Mouse (Mus musculus) C2C12 (cell line): ENCODE data around the gene BC028528. TPM values are rescaled to one million over a fixed set of nuclear protein-coding genes. Genes with fewer than 3 reads are reported as not detected.
"Not testable (repeated sequence)": the region's sequence is repeated elsewhere in the genome, so short reads cannot be mapped to it uniquely, and the experiment has no call there.

Experiments used
- H3K27me3 ChIP-seq: one replicate; pipeline ENCODE4 v1.6.1; 2011; ENCODE audit not compliant: control insufficient read depth, insufficient read depth, insufficient read length
- H3K36me3 ChIP-seq: one replicate; pipeline ENCODE4 v1.6.1; 2011; ENCODE audit not compliant: control insufficient read depth, insufficient read depth
- H3K4me3 ChIP-seq: one replicate; pipeline ENCODE4 v1.5.1; 2011; ENCODE audit warnings: mild to moderate bottlenecking, control low read depth; ENCODE audit not compliant: poor library complexity, insufficient read depth, severe bottlenecking
- H3K79me2 ChIP-seq: one replicate; pipeline ENCODE4 v1.6.1; 2011; ENCODE audit not compliant: control insufficient read depth, insufficient read depth
- H3K79me3 ChIP-seq: one replicate; pipeline ENCODE4 v1.6.1; 2011; ENCODE audit warnings: low read depth, control low read depth
- H3ac ChIP-seq: one replicate; pipeline ENCODE3; 2011; ENCODE audit warnings: low read depth; ENCODE audit not compliant: control insufficient read depth, insufficient read length
- CEBPB ChIP-seq: IDR thresholded peaks from one replicate; pipeline ENCODE4 v1.6.1; 2011; ENCODE audit warnings: low read depth, mild to moderate bottlenecking, control low read depth, moderate library complexity
- CTCF ChIP-seq: IDR thresholded peaks from one replicate; pipeline ENCODE4 v1.5.1; 2011; ENCODE audit not compliant: control insufficient read depth, insufficient read depth, insufficient read length
- FOSL1 ChIP-seq: IDR thresholded peaks from one replicate; pipeline ENCODE4 v1.8.0; 2011; ENCODE audit warnings: mild to moderate bottlenecking, low read length; ENCODE audit not compliant: poor library complexity, insufficient read depth, severe bottlenecking
- MAX ChIP-seq: IDR thresholded peaks from one replicate; pipeline ENCODE4 v1.6.1; 2011; ENCODE audit warnings: mild to moderate bottlenecking, control low read depth
- MYOD1 ChIP-seq: IDR thresholded peaks from one replicate; pipeline ENCODE4 v1.6.1; 2011; ENCODE audit warnings: low read depth; ENCODE audit not compliant: control insufficient read depth, insufficient read length
- MYOG ChIP-seq: IDR thresholded peaks from one replicate; pipeline ENCODE4 v1.6.1; 2011; ENCODE audit not compliant: control insufficient read depth, insufficient read length; ENCODE audit errors: extremely low read depth
- USF1 ChIP-seq: IDR thresholded peaks from one replicate; pipeline ENCODE4 v1.6.1; 2011; ENCODE audit warnings: low read depth, mild to moderate bottlenecking, control low read depth, moderate library complexity
- polyA plus RNA-seq: library from polyadenylated mRNA; unstranded; fragments of >200 nt; fragmentation: generic; extraction: Trizol; gene quantifications from one replicate; pipeline ENCODE4 v1.2.1, GENCODE M21; 2012; ENCODE audit warnings: missing spikeins

Gene BC028528
- polyA plus RNA-seq, 1 experiment, result 8.7 TPM

DNA sequence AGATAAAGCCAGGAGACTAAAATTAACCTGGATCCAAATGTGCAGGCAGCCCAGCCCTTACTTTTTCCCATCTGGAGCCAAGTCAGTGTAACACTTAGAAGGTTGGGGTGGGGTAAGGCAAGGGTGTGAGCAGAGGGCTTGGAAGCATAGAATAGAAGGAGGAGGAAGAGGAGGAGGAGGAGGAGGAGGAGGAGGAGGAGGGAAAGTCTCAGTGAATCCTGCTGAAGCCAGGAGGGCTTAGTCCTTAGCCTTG is 10.5 kb upstream of the BC028528 start:
- no peak overlapping the region for H3K4me3 ChIP-seq
- no peaks in the 10 kb centered on the region for H3K36me3 ChIP-seq
- peaks cover 13% of the 10 kb centered on the region for H3K27me3 ChIP-seq
- H3K79me2 ChIP-seq, result no peaks in the 10 kb centered on the region
- H3ac ChIP-seq, result no peak overlapping the region
- TF ChIP-seq FOSL1, result no peak
- no peak for TF ChIP-seq CTCF
- TF ChIP-seq MYOD1, result no peak
- no peak for TF ChIP-seq CEBPB
- no peak for TF ChIP-seq MAX
- no peak for TF ChIP-seq USF1
- no peak for TF ChIP-seq MYOG
- no peaks in the 10 kb centered on the region for H3K79me3 ChIP-seq

DNA sequence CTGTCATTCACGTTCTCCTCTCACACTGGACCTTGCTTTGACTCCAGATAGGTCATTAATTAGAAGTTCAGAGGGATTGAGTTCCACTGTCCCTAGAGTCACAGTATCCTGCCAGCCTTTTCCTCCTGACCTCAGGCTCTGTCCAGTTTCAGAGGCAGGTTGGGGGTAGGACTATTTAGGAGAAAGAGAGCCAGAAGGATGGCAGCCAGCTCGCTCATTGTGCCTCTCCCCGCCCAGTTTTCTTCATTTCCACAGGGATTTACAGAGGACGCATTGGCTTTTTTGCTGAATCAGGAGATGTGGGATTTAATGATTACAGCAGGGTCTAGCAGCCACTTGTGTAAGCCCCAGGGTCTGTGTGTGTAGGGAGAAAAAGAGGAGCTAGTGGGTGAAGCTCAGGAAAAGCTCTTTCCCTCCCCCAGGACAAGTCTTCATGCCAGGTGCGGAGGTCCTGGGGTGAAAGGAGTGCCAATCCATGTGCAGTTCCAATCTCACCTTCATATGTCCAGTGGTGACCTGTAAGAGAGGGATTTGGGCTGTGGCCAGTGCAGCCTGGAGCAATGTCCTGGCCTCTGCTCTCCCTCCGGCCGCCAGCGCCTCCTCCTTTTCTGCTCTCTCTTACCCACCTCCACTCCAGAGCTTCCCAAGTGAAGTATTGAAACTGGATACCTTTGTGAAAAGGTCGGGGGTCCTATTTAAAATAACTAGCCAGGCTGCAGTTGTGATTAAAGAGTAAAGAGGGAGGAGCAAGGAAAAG is 10.0 kb upstream of the BC028528 start:
- Histone ChIP-seq H3K79me2 (no peaks in the 10 kb centered on the region), H3K36me3 (no peaks in the 10 kb centered on the region), H3K79me3 (no peaks in the 10 kb centered on the region), H3K4me3 (no peak overlapping the region), H3ac (no peak overlapping the region), H3K27me3 (peaks cover 13% of the 10 kb centered on the region)
- TF ChIP-seq CTCF (no peak), MAX (no peak), FOSL1 (no peak), MYOG (no peak), USF1 (no peak), MYOD1 (no peak), CEBPB (no peak)

- TF ChIP-seq MYOD1 (no peak), FOSL1 (no peak), MAX (no peak), CTCF (no peak), CEBPB (no peak), MYOG (no peak), USF1 (no peak)
- no peak overlapping the region for H3ac ChIP-seq
- H3K79me2 ChIP-seq, result peaks cover 11% of the 10 kb centered on the region
- H3K36me3 ChIP-seq, result no peaks in the 10 kb centered on the region
- H3K27me3 ChIP-seq, result peaks cover 13% of the 10 kb centered on the region
- peaks cover 7% of the 10 kb centered on the region for H3K79me3 ChIP-seq
- no peak overlapping the region for H3K4me3 ChIP-seq
Measured at GRCm38 (mm10) chr3:95899800-95900524, 8.2 kb upstream of the BC028528 start.

GRCm38 (mm10) chr3:95895501-95895900 is 3.7 kb upstream of the BC028528 start:
- H3K4me3 ChIP-seq, H3ac ChIP-seq, H3K27me3 ChIP-seq: not testable (repeated sequence)

DNA sequence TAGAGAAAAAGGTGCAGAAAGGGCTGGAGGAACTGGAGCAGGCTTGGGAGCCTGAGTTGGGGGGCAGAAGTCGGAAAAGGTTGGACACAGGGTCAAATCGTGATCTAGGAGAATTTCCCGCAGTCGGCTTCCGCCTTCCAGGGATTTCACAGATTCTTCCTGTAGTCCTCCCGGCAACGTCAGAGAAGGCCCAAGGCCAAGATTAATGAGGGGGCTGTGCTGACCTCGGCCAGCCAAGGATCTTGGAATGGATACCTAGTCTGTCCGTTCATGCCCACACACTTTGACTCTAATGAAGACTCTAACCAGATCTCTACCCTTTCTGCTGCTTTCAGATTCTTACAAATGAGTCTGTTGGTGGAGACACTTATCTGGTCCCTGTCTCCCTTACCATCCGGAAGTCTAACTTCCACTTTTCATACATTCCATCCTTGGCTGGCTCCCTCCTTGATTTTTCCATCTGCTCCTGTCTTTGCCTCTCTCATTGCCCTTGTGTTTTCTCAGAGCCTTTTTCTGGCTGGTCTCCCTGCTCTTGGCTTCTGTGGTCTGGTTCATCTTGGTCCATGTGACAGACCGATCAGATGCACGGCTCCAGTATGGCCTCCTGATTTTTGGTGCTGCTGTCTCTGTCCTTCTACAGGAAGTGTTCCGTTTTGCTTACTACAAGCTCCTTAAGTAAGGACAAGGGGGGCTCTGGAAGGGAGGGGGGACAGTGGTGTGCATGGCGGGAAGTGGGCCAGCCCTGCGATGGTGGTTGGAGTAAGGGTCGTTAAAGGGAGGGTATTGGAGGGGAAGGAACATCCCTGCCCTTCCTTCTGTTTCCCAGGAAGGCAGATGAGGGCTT is 2.7 kb upstream of the BC028528 start:
- H3K36me3 ChIP-seq, result no peaks in the 10 kb centered on the region
- H3ac ChIP-seq, result peak overlapping the region; percentile 85
- peaks cover 15% of the 10 kb centered on the region for H3K79me3 ChIP-seq
- H3K4me3 ChIP-seq, result peak overlapping the region; percentile 86
- H3K27me3 ChIP-seq, result no peaks in the 10 kb centered on the region
- TF ChIP-seq MYOD1 (no peak), MAX (no peak), CTCF (no peak), MYOG (no peak), FOSL1 (no peak), USF1 (no peak), CEBPB (no peak)
- H3K79me2 ChIP-seq, result peaks cover 22% of the 10 kb centered on the region

More at GRCm38 (mm10) chr3:95895501-95895900, 3.7 kb upstream of the BC028528 start:
- H3K36me3 ChIP-seq, result not testable (repeated sequence)
- Histone ChIP-seq H3K79me2 (peaks cover 22% of the 10 kb centered on the region), H3K79me3 (peaks cover 15% of the 10 kb centered on the region)

- H3ac ChIP-seq, result peak within 1 kb of the TSS; percentile 85
- H3K36me3 ChIP-seq, result not testable (repeated sequence)
Measured at GRCm38 (mm10) chr3:95893606-95894316, 2.0 kb upstream of the BC028528 start, which contains the start of gene Aph1a. Gene Aph1a, plus strand, starts transcription at chr3:95893969.

More at GRCm38 (mm10) chr3:95893606-95894316, 2.0 kb upstream of the BC028528 start, which contains the start of gene Aph1a:
- Histone ChIP-seq H3K79me3 (peaks cover 15% of the 10 kb centered on the region), H3K79me2 (peaks cover 22% of the 10 kb centered on the region), H3K4me3 (peak within 1 kb of the TSS; percentile 86)
- H3K27me3 ChIP-seq, result not testable (repeated sequence)
